Comparison of ENCODE assay signal across 7 mouse cellular contexts in genomic region chr14:28510341-28511028, GRCm38 (mm10). TPM values are rescaled to one million over a fixed set of nuclear protein-coding genes. Genes with fewer than 3 reads are reported as not detected.
DNase-seq lines count a peak whose midpoint lies in the region; ATAC-seq lines count a peak whose summit lies in the region.

No protein-coding gene starts in this region.

- peaks cover 37% of the 10 kb centered on the region for H3K36me3 ChIP-seq in embryonic facial prominence, embryonic 14.5 days (ENCODE audit: control insufficient read depth, insufficient read depth, low read length)
- peaks cover 19% of the 10 kb centered on the region for H3K36me3 ChIP-seq in limb, embryonic 13.5 days

- peak; percentile 23; the same call in 1 of the 2 replicates for ATAC-seq in embryonic facial prominence, embryonic 14.5 days (ENCODE audit: low read depth)
- no peak for ATAC-seq in limb, embryonic 13.5 days (ENCODE audit: low FRiP score, low read depth)

- WGBS in embryonic facial prominence, embryonic 14.5 days = under 1% methylated on average over 29 of the region's 29 CpGs
- 1% methylated on average over 29 of the region's 29 CpGs for WGBS in limb, embryonic 13.5 days

- H3K27ac ChIP-seq in embryonic facial prominence, embryonic 14.5 days (replicated peaks; ENCODE audit: low read depth, low read length) = peak overlapping the region; percentile 99
- peak overlapping the region; percentile 100 for H3K27ac ChIP-seq in limb, embryonic 13.5 days

- no peaks in the 10 kb centered on the region for H3K9me3 ChIP-seq in embryonic facial prominence, embryonic 14.5 days (ENCODE audit: control insufficient read depth, low read length)
- H3K9me3 ChIP-seq in limb, embryonic 13.5 days = no peaks in the 10 kb centered on the region

- peak overlapping the region; percentile 86 for H3K4me3 ChIP-seq in embryonic facial prominence, embryonic 14.5 days (ENCODE audit: low read depth, low read length)
- peak overlapping the region; percentile 89 for H3K4me3 ChIP-seq in limb, embryonic 13.5 days

- intact Hi-C loops in heart, postnatal 25 days (cut with DNase I) = no loop called here

- H3K27me3 ChIP-seq in embryonic facial prominence, embryonic 14.5 days (replicated peaks; ENCODE audit: control insufficient read depth, insufficient read depth, low read length) = peaks cover 9% of the 10 kb centered on the region; the same call in 1 of the 2 replicates
- 0 out of 2 replicates have a peak, but pooled peaks cover 3% of the 10 kb centered on the region for H3K27me3 ChIP-seq in limb, embryonic 13.5 days

- H3K9ac ChIP-seq in embryonic facial prominence, embryonic 14.5 days (ENCODE audit: low read depth, low read length) = peak overlapping the region; percentile 96
- H3K9ac ChIP-seq in limb, embryonic 13.5 days = peak overlapping the region; percentile 99

- 0 out of 2 replicates have a peak, but pooled peaks cover 6% of the 10 kb centered on the region for H3K4me1 ChIP-seq in embryonic facial prominence, embryonic 14.5 days (ENCODE audit: control insufficient read depth, insufficient read depth, low read length)
- H3K4me1 ChIP-seq in limb, embryonic 13.5 days = peaks cover 48% of the 10 kb centered on the region

- DNase-seq in right cerebral cortex, adult 18-20 months = peak; percentile 33
- no peak for DNase-seq in right cerebral cortex, postnatal 36 days (ENCODE audit: low spot score in 2 of 2)
- peak; percentile 50 for DNase-seq in embryonic facial prominence, embryonic 14.5 days (ENCODE audit: low spot score)
- peak; percentile 12 for DNase-seq in heart, postnatal 25 days (ENCODE audit: low spot score)
- DNase-seq in retina, embryonic 14.5 days (ENCODE audit: low spot score) = peak; percentile 50
- DNase-seq in thymus, postnatal 0 days (ENCODE audit: low spot score) = no peak

- H3K4me2 ChIP-seq in embryonic facial prominence, embryonic 14.5 days (ENCODE audit: low read depth, low read length) = peak overlapping the region; percentile 84
- peak overlapping the region; percentile 90 for H3K4me2 ChIP-seq in limb, embryonic 13.5 days (replicated peaks)

RNA-seq across cellular contexts. Expression of gene Wnt5a, which starts 5.9 kb away (rescaled TPM):
- polyA plus RNA-seq in embryonic facial prominence, embryonic 14.5 days (2014; fragmentation: Nextera tagmentation; extraction: Ambion mirVana) = 58.6 and 68.9 TPM in 2 replicates
- total RNA-seq in heart, postnatal 25 days (2021) = 10 to 100 TPM; 17.8 to 19.8 TPM
- 137 and 154 TPM in 2 replicates for polyA plus RNA-seq in limb, embryonic 13.5 days (2015; fragmentation: Nextera tagmentation; extraction: Ambion mirVana)
- polyA plus RNA-seq in thymus, postnatal 0 days (2015; fragmentation: Nextera tagmentation; extraction: Ambion mirVana) = 0.89 and 0.90 TPM in 2 replicates

Comparison
In these comparisons a context has a peak if more than half of its experiments do, and no peak if none do; other contexts are left out.
1. DNase-seq: peak in right cerebral cortex, adult 18-20 months (single experiment), embryonic facial prominence, embryonic 14.5 days (single experiment), heart, postnatal 25 days (single experiment) and retina, embryonic 14.5 days (single experiment); none in right cerebral cortex, postnatal 36 days (0 of 2) and thymus, postnatal 0 days (single experiment).
2. RNA of gene Wnt5a, which starts 5.9 kb away (polyA plus RNA-seq): 137 to 154 TPM in limb, embryonic 13.5 days and 58.6 to 68.9 TPM in embryonic facial prominence, embryonic 14.5 days; 0.89 to 0.90 TPM in thymus, postnatal 0 days; every median in the first group is over 10 times any median in the second.